Mouse (Mus musculus): ENCODE results near the gene Gm11627. TPM values are rescaled to one million over a fixed set of nuclear protein-coding genes. Genes with fewer than 3 reads are reported as not detected.

Gm11627 gene
- polyA plus RNA-seq, 1 experiment from 2014 or later, result 13.8 TPM

- no peak overlapping the region for H3K4me2 ChIP-seq
- H3K4me1 ChIP-seq, result peaks cover 15% of the 10 kb centered on the region
- H3K27me3 ChIP-seq (replicated peaks), result no peaks in the 10 kb centered on the region
- H3K9ac ChIP-seq, result peak overlapping the region; percentile 61; the same call in 1 of the 2 replicates
- no peak overlapping the region for H3K4me3 ChIP-seq
- ATAC-seq (ENCODE audit: extremely low read depth, insufficient number of reproducible peaks, low FRiP score, low TSS enrichment), result no peak
- WGBS, result 21% methylated on average over 3 of the region's 4 CpGs
- no peaks in the 10 kb centered on the region for H3K36me3 ChIP-seq
- H3K27ac ChIP-seq (replicated peaks), result peak overlapping the region; percentile 51
- no peaks in the 10 kb centered on the region for H3K9me3 ChIP-seq
These were observed 16.1 kb upstream of the Gm11627 start for GRCm38 (mm10) chr11:102595341-102595820.

- Histone ChIP-seq H3K4me2 (no peak overlapping the region), H3K27me3 (replicated peaks) (no peaks in the 10 kb centered on the region), H3K9me3 (peaks cover 5% of the 10 kb centered on the region; the same call in 1 of the 2 replicates), H3K4me1 (peaks cover 6% of the 10 kb centered on the region), H3K36me3 (no peaks in the 10 kb centered on the region), H3K4me3 (no peak overlapping the region), H3K9ac (no peak overlapping the region), H3K27ac (replicated peaks) (no peak overlapping the region)
- WGBS, result 63% methylated on average over 3 of the region's 3 CpGs
- no peak for ATAC-seq (ENCODE audit: extremely low read depth, insufficient number of reproducible peaks, low FRiP score, low TSS enrichment)
These were observed 8.3 kb upstream of the Gm11627 start for GRCm38 (mm10) chr11:102587554-102587953.

GRCm38 (mm10) chr11:102586445-102587130 lies 7.3 kb upstream of the Gm11627 start:
- no peak overlapping the region for H3K4me2 ChIP-seq
- no peaks in the 10 kb centered on the region for H3K36me3 ChIP-seq
- no peak overlapping the region for H3K9ac ChIP-seq
- H3K4me1 ChIP-seq, result peaks cover 15% of the 10 kb centered on the region
- H3K27me3 ChIP-seq (replicated peaks), result no peaks in the 10 kb centered on the region
- 89% methylated on average over 4 of the region's 4 CpGs for WGBS
- ATAC-seq (ENCODE audit: extremely low read depth, insufficient number of reproducible peaks, low FRiP score, low TSS enrichment), result no peak
- H3K27ac ChIP-seq (replicated peaks), result no peak overlapping the region
- H3K9me3 ChIP-seq, result peaks cover 5% of the 10 kb centered on the region; the same call in 1 of the 2 replicates
- no peak overlapping the region for H3K4me3 ChIP-seq

GRCm38 (mm10) chr11:102582736-102583135 lies 3.5 kb upstream of the Gm11627 start:
- no peaks in the 10 kb centered on the region for H3K27me3 ChIP-seq (replicated peaks)
- H3K4me1 ChIP-seq, result peaks cover 48% of the 10 kb centered on the region
- 7% methylated on average over 5 of the region's 5 CpGs for WGBS
- no peak overlapping the region for H3K4me3 ChIP-seq
- H3K4me2 ChIP-seq, result peak overlapping the region; percentile 33
- 0 out of 2 replicates have a peak overlapping the region, but pooled peaks have one; percentile 53 for H3K9ac ChIP-seq
- peak overlapping the region; percentile 89 for H3K27ac ChIP-seq (replicated peaks)
- H3K36me3 ChIP-seq, result no peaks in the 10 kb centered on the region
- peaks cover 5% of the 10 kb centered on the region; the same call in 1 of the 2 replicates for H3K9me3 ChIP-seq
- ATAC-seq (ENCODE audit: extremely low read depth, insufficient number of reproducible peaks, low FRiP score, low TSS enrichment), result no peak

GRCm38 (mm10) chr11:102582016-102582610 lies 2.9 kb upstream of the Gm11627 start:
- peaks cover 52% of the 10 kb centered on the region for H3K4me1 ChIP-seq
- 15% methylated on average over 13 of the region's 13 CpGs for WGBS

GRCm38 (mm10) chr11:102581281-102582015 lies 2.2 kb upstream of the Gm11627 start:
- Histone ChIP-seq H3K27me3 (replicated peaks) (no peaks in the 10 kb centered on the region), H3K9me3 (0 out of 2 replicates have a peak, but pooled peaks cover under 1% of the 10 kb centered on the region), H3K36me3 (no peaks in the 10 kb centered on the region), H3K4me1 (peaks cover 59% of the 10 kb centered on the region), H3K4me3 (no peak overlapping the region), H3K27ac (replicated peaks) (peak overlapping the region; percentile 89), H3K9ac (peak overlapping the region; percentile 71), H3K4me2 (peak overlapping the region; percentile 33; the same call in 1 of the 2 replicates)
- 17% methylated on average over 11 of the region's 11 CpGs for WGBS
- no peak for ATAC-seq (ENCODE audit: extremely low read depth, insufficient number of reproducible peaks, low FRiP score, low TSS enrichment)

More at GRCm38 (mm10) chr11:102582016-102582610, 2.9 kb upstream of the Gm11627 start:
- ATAC-seq (ENCODE audit: extremely low read depth, insufficient number of reproducible peaks, low FRiP score, low TSS enrichment), result no peak; the same call in 1 of the 2 replicates
- H3K9me3 ChIP-seq, result peaks cover 5% of the 10 kb centered on the region; the same call in 1 of the 2 replicates
- H3K4me3 ChIP-seq, result no peak overlapping the region
- peak overlapping the region; percentile 33 for H3K4me2 ChIP-seq
- peak overlapping the region; percentile 89 for H3K27ac ChIP-seq (replicated peaks)
- no peaks in the 10 kb centered on the region for H3K27me3 ChIP-seq (replicated peaks)
- peak overlapping the region; percentile 71 for H3K9ac ChIP-seq
- H3K36me3 ChIP-seq, result no peaks in the 10 kb centered on the region

- no peaks in the 10 kb centered on the region for H3K9me3 ChIP-seq
- H3K4me1 ChIP-seq, result peaks cover 64% of the 10 kb centered on the region
- H3K27me3 ChIP-seq (replicated peaks), result no peaks in the 10 kb centered on the region
- 36% methylated on average over 3 of the region's 3 CpGs for WGBS
- H3K4me3 ChIP-seq, result peak overlapping the region; percentile 47
- no peak for ATAC-seq (ENCODE audit: extremely low read depth, insufficient number of reproducible peaks, low FRiP score, low TSS enrichment)
- H3K4me2 ChIP-seq, result peak overlapping the region; percentile 59
- no peaks in the 10 kb centered on the region for H3K36me3 ChIP-seq
- H3K9ac ChIP-seq, result peak overlapping the region; percentile 84
- H3K27ac ChIP-seq (replicated peaks), result peak overlapping the region; percentile 90
These were observed 721 bp upstream of the Gm11627 start for GRCm38 (mm10) chr11:102580034-102580330.

GRCm38 (mm10) chr11:102578341-102579118 lies 731 bp downstream of the Gm11627 start:
- Histone ChIP-seq H3K27ac (replicated peaks) (peak overlapping the region; percentile 90), H3K27me3 (replicated peaks) (no peaks in the 10 kb centered on the region), H3K9ac (peak overlapping the region; percentile 84), H3K4me2 (peak overlapping the region; percentile 59), H3K36me3 (no peaks in the 10 kb centered on the region), H3K4me3 (peak overlapping the region; percentile 47), H3K4me1 (peaks cover 64% of the 10 kb centered on the region), H3K9me3 (no peaks in the 10 kb centered on the region)
- no peak for ATAC-seq (ENCODE audit: extremely low read depth, insufficient number of reproducible peaks, low FRiP score, low TSS enrichment)
- WGBS, result 6% methylated on average over 27 of the region's 27 CpGs

- H3K4me2 ChIP-seq, result no peak overlapping the region
- H3K36me3 ChIP-seq, result no peaks in the 10 kb centered on the region
- WGBS, result 38% methylated on average over 13 of the region's 13 CpGs
- peaks cover 48% of the 10 kb centered on the region for H3K4me1 ChIP-seq
- H3K9me3 ChIP-seq, result no peaks in the 10 kb centered on the region
- H3K27me3 ChIP-seq (replicated peaks), result no peaks in the 10 kb centered on the region
- H3K4me3 ChIP-seq, result no peak overlapping the region
- H3K9ac ChIP-seq, result no peak overlapping the region
- H3K27ac ChIP-seq (replicated peaks), result no peak overlapping the region
- no peak for ATAC-seq (ENCODE audit: extremely low read depth, insufficient number of reproducible peaks, low FRiP score, low TSS enrichment)
These were observed 3.1 kb downstream of the Gm11627 start for GRCm38 (mm10) chr11:102576050-102576754.

GRCm38 (mm10) chr11:102575034-102575433 lies 4.2 kb downstream of the Gm11627 start:
- H3K4me3 ChIP-seq, result no peak overlapping the region
- no peak overlapping the region for H3K9ac ChIP-seq
- no peaks in the 10 kb centered on the region for H3K27me3 ChIP-seq (replicated peaks)
- no peak for ATAC-seq (ENCODE audit: extremely low read depth, insufficient number of reproducible peaks, low FRiP score, low TSS enrichment)
- no peaks in the 10 kb centered on the region for H3K36me3 ChIP-seq
- WGBS, result 68% methylated on average over 1 of the region's 1 CpGs
- no peaks in the 10 kb centered on the region for H3K9me3 ChIP-seq
- H3K27ac ChIP-seq (replicated peaks), result no peak overlapping the region
- H3K4me1 ChIP-seq, result peaks cover 39% of the 10 kb centered on the region
- no peak overlapping the region for H3K4me2 ChIP-seq
